Mouse (Mus musculus) left cerebral cortex, adult 9 months (tissue): ENCODE measurements around the gene Phf20.

Experiments used
- DNase-seq, 2 experiments: peaks; one replicate each; pipeline ENCODE4 v3.0.0; 2022; ENCODE audit warnings: low spot score in 2 of 2

Phf20 gene

GRCm38 (mm10) chr2:156312297-156312897 is 116.1 kb downstream of the Phf20 start, which contains the start of the genes Cnbd2 and Scand1:
Gene Cnbd2 (plus strand): TSS chr2:156312299.
Gene Scand1 (minus strand): TSS chr2:156312704.
- DNase-seq: peak; percentile 66 to 86

GRCm38 (mm10) chr2:156313153-156313552 is 116.9 kb downstream of the Phf20 start:
- DNase-seq: no peak

- no peak for DNase-seq
These were observed 118.5 kb downstream of the Phf20 start for GRCm38 (mm10) chr2:156314811-156315210.

GRCm38 (mm10) chr2:156318491-156318890 is 122.2 kb downstream of the Phf20 start:
- no peak for DNase-seq

- no peak for DNase-seq
These were observed 125.3 kb downstream of the Phf20 start for GRCm38 (mm10) chr2:156321538-156321937.

- DNase-seq: peak; percentile 44 to 65
These were observed 127.9 kb downstream of the Phf20 start for GRCm38 (mm10) chr2:156324116-156324588.

- DNase-seq: no peak
These were observed 128.4 kb downstream of the Phf20 start for GRCm38 (mm10) chr2:156324681-156325080.

- no peak for DNase-seq
These were observed 134.4 kb downstream of the Phf20 start for GRCm38 (mm10) chr2:156330681-156331080.

- DNase-seq: no peak
These were observed 135.2 kb downstream of the Phf20 start for GRCm38 (mm10) chr2:156331446-156331965.

GRCm38 (mm10) chr2:156340078-156340477 is 143.8 kb downstream of the Phf20 start:
- no peak for DNase-seq

GRCm38 (mm10) chr2:156344775-156345532 is 148.7 kb downstream of the Phf20 start:
- no peak for DNase-seq

- DNase-seq: no peak
These were observed 152.5 kb downstream of the Phf20 start for GRCm38 (mm10) chr2:156348812-156349211.

- DNase-seq: no peak
These were observed 153.1 kb downstream of the Phf20 start for GRCm38 (mm10) chr2:156349286-156349848.

GRCm38 (mm10) chr2:156351243-156351642 is 155.0 kb downstream of the Phf20 start:
- DNase-seq: no peak

- DNase-seq: no peak
These were observed 156.3 kb downstream of the Phf20 start for GRCm38 (mm10) chr2:156352413-156353165.

GRCm38 (mm10) chr2:156353265-156353692 is 157.0 kb downstream of the Phf20 start:
- DNase-seq: no peak

GRCm38 (mm10) chr2:156356031-156356430 is 159.8 kb downstream of the Phf20 start:
- DNase-seq: peak in 1 of 2 experiments; percentile 42
